Mouse (Mus musculus): ENCODE results near the gene Derl3.

GRCm38 (mm10) chr10:75931311-75931710, 38.1 kb downstream of the Derl3 start:
- TF ChIP-seq CTCF (IDR thresholded peaks at IDR 0.05; ENCODE audit: low read depth, low read length) (no peak), POLR2A (IDR thresholded peaks at IDR 0.05; ENCODE audit: extremely low read depth, insufficient read depth, low read length) (no peak)

Data from liver, adult 2 months (tissue).